Mouse (Mus musculus): ENCODE results near the gene Pi4ka.

Gene Pi4ka

GRCm38 (mm10) chr16:17405736-17406443, at the start of gene Pi4ka, which contains the start of gene Snap29:
Pi4ka (minus strand) TSS chr16:17406314.
Snap29 (plus strand) TSS chr16:17405986.
- DNase-seq (ENCODE audit: low spot score) = peak; percentile 99

- DNase-seq (ENCODE audit: low spot score) = peak; percentile 51
Measured at GRCm38 (mm10) chr16:17452373-17452715, 46.2 kb upstream of the Pi4ka start.

DNA sequence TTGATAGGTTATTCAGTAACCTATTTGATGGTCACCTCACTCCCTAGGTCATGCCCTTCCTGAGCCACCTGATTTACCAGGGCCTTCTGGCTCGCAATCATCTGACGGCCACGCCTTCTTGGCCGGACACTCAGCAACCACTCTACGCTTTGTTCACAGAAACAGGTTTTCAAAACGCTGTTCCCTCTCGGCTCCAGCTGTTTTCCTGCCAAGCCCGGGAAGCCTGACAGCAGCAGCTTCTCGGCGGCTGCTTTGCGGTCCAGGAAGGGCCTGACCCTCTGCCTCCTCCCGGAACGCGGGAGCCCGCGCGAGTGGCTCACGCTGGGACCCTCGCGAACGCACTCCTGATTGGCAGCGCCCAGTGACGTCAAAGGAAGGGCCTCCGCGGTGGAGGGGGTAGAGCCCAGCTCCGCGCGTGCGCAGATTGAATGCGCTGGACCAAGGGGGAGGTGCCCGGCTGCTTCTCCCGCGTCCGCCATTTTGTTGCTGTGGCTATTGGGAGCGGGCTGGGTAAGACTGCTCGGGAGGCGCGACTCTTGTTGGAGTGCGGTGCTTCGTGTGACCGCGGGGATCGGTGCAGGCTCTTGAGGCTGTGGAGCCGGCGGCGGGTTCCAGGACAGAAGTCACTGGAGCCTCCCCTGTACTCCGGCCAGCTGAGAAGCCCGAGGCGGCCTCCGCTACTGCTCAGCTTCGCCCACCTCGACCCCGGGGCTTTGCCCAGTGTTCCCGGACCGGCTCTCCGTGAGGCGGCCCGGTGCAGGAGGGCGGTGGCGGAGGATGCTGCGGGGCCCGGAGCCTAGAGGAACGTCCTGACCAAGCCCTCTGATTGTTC, 45.6 kb upstream of the Pi4ka start, which contains the start of gene Crkl:
Gene Crkl, plus strand, starts transcription at position 447 of the 832 bp plus-strand sequence.
- DNase-seq (ENCODE audit: low spot score) = peak; percentile 97

DNA sequence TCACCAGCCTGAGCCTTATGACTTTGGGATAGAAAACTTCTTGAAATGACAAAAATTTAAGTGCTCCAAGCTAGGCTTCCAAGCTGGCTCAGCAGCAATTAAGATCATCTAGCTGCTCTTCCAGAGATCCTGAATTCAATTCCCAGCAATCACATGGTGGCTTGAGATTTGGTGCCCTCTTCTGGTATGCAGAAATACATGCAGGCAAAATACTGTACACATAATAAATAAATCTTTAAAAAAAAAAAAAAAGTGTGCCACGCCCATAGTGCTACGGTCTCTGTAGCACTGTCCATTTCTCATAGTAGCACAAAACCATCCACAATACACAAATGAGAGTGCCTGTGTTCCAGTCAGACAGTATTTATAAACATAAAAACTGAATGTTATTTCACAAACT, 26.5 kb upstream of the Pi4ka start:
- peak; percentile 17 for DNase-seq (ENCODE audit: low spot score)

GRCm38 (mm10) chr16:17423021-17423420, 16.9 kb upstream of the Pi4ka start:
- DNase-seq (ENCODE audit: low spot score) = no peak

DNA sequence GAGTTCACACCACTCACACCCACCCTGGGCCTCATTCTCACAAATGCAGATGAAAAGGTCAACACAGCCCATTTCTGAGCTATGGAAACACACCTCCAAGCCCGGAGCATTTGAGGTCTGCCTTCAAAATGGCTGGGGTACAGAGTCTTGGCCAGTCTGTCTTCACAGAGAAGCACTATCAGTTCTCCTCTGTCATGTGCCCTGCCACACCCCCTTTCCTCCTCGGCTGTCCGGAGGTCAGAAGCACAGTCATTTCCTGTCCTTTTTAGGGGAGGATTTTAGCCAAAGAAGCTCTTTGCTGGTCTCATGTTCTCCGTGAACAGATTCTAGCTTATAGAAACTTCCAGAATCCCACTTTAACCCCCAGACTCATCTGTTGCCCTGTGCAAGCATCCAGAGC, 4.1 kb upstream of the Pi4ka start:
- DNase-seq (ENCODE audit: low spot score) = no peak

DNA sequence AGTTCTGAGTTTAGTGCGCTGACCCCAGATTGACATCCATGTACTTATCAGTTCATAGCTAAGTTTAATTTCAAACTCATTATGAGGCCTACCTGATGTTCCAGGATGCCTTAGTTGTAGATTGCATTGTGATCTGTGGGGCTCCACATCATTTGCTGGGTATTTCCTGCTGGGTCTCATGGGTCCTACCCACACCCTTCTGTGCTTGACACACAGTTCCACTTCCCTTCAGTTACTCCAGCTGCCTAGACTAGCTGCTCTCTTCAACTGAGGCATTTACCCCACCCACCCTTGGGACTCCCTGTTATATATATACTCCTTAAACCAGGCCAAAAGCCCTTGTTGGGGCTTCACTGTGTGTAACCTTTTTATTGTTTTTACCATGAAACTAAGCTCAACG, 2.9 kb upstream of the Pi4ka start:
- no peak for DNase-seq (ENCODE audit: low spot score)

DNA sequence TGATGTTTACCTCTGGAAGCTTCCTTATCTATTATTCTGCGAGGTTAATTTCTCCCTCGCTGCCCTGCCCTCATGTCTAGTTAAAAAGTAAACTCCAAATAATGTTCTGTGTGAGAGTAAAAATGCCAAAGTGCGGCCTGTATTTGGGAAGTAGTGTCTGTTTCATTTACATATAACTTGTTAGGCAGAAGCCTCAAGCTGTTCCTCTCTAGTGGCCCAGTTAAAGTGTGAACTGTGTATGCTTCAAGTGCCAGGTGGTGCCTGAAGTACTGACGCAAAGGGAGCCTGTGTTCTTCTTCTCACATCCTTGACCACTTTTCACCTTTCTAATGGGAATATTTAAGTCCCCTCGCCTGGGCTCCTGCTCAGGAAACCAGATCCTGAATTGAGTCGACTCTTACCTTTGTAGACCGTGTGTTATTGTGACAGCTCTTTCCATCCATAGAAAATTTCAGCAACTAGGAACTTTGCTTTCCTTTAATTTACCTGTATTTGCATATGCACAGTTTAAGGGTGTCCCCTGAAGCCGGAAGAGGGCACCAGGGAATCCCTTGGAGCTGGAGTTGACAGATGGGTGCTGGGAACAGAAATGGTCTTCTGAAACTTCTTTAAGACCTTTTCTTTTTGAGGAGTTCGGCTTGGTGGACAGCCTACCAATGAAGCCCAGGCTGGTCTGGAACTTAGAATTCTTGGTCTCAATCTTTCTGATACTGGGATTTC, 558 bp upstream of the Pi4ka start:
- DNase-seq (ENCODE audit: low spot score) = no peak

DNA sequence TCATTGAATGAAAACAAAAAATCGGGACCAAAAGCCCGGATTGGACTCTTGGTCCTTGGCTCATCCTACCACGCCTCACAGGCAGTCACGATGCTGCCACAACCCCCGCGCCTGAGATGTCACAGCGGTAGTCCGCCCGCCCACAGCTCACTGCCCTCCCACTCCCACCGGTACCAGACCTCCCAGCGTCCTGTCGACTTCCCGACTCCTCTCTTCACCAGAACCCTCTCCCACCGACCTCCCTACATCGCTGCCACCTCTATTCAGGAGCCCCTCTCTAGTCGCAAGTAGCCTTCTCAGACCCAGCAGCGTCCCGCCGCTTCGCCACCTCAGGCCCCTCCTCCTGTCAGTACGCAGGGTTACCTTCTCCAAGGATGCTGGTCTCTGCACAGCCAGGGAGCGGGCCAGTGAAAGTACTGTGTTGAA, 830 bp downstream of the Pi4ka start:
- peak; percentile 42 for DNase-seq (ENCODE audit: low spot score)

- DNase-seq (ENCODE audit: low spot score) = peak; percentile 66
Measured at GRCm38 (mm10) chr16:17402855-17403254, 3.3 kb downstream of the Pi4ka start.

GRCm38 (mm10) chr16:17392784-17393183, 13.3 kb downstream of the Pi4ka start:
- no peak for DNase-seq (ENCODE audit: low spot score)

DNA sequence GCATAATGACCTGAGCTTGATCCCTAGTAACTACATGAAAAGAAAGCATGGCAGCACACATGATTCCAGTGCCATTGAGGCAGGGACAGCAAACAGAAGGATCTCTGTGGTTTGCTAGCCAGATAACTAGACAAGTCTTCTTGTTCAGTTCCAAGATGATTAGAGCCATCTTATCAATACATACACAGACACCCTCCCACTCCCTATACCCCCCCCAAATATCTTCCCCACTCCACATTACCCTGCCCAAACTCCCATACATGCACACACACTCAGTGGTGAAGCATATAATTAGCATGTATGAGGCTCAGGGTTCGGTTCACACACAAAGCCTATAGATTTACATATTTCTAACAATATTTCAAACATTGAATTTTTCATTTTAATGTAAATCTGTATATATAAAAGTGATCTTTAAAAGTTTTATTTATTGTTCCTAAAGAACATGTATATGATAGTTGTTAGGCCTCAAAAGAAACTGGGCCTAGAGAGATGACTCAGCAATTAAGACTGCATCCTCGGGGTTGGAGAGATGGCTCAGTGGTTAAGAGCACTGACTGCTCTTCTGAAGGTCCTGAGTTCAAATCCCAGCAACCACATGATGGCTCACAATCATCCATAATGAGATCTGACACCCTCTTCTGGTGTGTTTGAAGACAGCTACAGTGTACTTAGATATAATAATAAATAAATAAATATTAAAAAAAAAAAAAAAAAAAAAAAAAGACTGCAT, 22.4 kb downstream of the Pi4ka start:
- DNase-seq (ENCODE audit: low spot score) = peak; percentile 47

DNA sequence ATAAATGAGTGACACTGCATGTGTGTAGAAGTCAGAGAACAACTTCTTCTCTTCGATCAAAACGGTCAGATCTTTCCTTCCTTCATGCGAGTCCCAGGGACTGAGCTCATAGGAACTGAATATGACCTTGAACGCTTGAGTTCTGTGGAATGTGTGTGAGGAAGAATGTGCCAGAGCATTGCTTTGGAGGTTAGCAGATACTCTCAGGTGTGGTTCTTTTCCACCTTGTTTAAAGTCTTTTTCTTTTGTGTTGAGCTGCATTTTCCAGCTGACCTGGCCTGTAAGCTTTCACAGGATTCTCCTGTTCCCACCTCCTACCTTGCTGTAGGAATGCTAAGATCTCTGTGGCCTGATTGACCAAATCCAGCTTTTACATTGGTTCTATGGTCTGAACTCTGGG, 23.8 kb downstream of the Pi4ka start:
- no peak for DNase-seq (ENCODE audit: low spot score)

DNA sequence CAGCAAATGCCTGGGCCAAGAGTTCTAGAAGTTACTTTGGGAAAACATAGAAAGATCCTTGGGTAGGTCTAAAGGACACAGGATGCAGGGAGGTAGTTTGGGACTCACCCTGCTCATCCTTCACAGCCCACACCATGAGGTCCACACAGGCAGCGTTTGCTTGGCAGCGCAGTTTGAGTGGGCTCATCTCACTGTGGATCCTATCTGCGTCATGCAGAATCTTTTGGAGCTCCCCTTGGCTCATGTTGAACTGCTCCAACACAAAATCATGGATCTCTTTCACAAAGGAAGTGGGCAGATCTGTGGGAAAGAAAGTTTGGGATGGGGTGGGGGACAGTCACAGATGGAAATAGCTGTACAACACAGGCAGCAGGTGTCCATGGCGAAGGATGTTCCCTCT, 47.3 kb downstream of the Pi4ka start:
- DNase-seq (ENCODE audit: low spot score) = no peak

GRCm38 (mm10) chr16:17356031-17356430, 50.1 kb downstream of the Pi4ka start:
- no peak for DNase-seq (ENCODE audit: low spot score)

DNA sequence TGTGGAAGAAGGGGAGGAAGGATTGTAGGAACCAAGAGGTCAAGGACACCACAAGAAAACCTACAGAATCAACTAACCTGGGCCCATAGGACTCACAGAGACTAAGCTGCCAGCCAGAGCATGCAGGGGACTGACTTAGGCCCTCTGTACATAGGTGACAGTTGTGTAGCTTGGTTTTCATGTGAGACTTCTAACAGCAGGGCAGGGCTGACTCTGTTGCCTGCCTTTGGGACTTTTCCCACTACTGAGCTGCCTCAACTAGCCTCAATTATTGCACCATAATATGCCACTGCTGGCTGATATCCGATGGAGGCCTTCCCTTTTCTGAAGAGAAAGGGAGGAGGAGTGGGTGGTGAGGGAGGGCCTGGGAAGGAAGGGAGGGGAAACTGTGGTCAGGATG, 59.3 kb downstream of the Pi4ka start:
- no peak for DNase-seq (ENCODE audit: low spot score)

DNA sequence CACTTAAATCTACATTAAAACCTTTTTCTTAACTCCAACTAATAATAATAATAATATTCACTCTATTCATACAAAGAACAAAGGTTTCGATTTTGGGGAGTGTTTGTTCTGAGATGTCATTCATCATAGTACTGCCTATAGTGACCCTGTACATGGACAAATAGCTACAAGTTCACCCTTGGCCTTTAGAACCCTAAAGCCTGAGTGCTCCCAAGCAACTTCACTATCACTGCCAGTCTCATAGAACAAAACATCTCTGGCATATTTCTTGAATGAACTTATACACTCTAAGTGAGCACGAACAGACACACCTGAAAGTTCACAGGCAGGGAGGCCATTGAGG, 60.3 kb downstream of the Pi4ka start:
- DNase-seq (ENCODE audit: low spot score) = no peak

DNA sequence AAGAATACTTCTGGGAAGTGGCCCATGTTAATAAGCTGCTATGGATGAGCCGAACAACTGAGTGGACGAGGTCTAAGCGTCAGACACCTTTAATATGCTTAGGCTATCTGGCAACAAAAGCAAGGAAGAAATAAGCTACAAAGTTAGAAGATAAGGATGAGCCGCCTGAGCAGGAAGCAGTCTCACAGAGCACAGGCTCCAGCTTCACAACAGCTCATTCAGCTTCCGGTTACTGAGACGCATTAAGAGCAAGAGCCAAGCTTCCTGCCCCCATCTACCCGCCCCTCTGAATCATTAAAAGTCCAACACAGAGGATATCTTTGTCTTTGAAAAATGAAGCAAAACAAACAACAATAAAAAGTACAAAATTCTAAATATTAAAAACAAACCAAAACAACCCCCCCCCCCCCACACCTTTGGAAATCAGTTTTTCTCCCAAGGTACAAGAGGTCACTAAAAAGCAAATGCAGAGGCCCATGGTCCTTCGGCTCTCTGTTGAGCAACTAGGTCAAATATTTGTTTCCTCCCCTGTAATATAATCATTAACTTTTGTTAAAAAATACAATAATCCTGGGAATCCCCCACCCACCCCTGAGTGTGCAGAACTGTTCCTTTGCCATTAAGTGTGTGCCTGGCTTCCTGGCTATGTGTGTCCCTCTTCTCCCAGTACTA, 60.8 kb downstream of the Pi4ka start:
- DNase-seq (ENCODE audit: low spot score) = no peak

- no peak for DNase-seq (ENCODE audit: low spot score)
Measured at GRCm38 (mm10) chr16:17341847-17342246, 64.3 kb downstream of the Pi4ka start.

DNA sequence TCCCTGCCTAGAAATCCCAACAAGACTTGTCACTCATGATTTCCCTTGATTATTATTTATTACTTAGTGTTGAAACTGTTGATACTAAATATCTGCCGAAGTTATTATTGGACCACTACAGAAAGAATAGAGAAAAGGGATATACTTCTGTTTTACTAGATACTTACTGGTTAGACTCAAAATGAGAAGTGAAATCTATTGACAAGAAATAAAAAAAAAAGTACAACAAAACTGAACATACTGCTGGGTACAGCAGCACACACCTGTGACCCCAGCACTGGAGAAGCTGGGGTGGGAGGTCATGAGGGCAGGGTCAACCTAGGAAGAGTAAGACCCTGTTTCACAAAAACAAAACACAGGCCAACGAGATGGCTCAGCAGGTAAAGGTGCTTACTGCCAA, 65.4 kb downstream of the Pi4ka start:
- no peak for DNase-seq (ENCODE audit: low spot score)

- DNase-seq (ENCODE audit: low spot score) = no peak
Measured at GRCm38 (mm10) chr16:17339701-17340100, 66.4 kb downstream of the Pi4ka start.

DNA sequence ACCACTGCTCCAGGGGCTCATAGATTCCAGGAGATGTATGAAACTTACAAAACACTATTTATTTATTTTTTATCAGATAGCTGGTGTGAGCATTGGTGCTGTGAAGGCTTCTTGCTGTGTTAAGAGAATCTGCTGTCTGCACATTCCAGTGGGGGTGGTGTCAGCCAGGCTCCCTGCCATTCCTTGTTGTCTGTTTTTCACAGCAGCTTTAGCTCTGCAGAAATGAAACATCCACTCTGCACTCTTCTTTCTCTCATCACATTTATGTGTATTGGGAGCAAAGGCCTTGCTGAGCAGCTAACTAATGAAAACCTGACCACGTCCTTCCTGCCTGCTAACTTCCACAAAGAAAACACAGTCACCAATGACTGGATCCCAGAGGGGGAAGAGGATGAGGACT, 70.0 kb downstream of the Pi4ka start:
- DNase-seq (ENCODE audit: low spot score) = no peak

Data from c-Kit-positive CD71-positive TER-119-positive erythroid progenitor cells, embryonic 14.5 days (primary cell).